Mouse (Mus musculus): Measurements from ENCODE around the gene Gimap8. TPM values are rescaled to one million over a fixed set of nuclear protein-coding genes. Genes with fewer than 3 reads are reported as not detected.

Gimap8 gene
- total RNA-seq, 1 experiment from 2014 or later, result 290 TPM

GRCm38 (mm10) chr6:48697555-48697930 is 50.5 kb downstream of the Gimap8 start:
- no peak for ATAC-seq (ENCODE audit: extremely low read depth, insufficient number of reproducible peaks, low FRiP score, poor library complexity, severe bottlenecking)

GRCm38 (mm10) chr6:48698066-48698856 is 51.2 kb downstream of the Gimap8 start:
- ATAC-seq (ENCODE audit: extremely low read depth, insufficient number of reproducible peaks, low FRiP score, poor library complexity, severe bottlenecking), result no peak

- ATAC-seq (ENCODE audit: extremely low read depth, insufficient number of reproducible peaks, low FRiP score, poor library complexity, severe bottlenecking), result no peak
Measured at GRCm38 (mm10) chr6:48698888-48699287, 51.9 kb downstream of the Gimap8 start.

- peak; percentile 59 for ATAC-seq (ENCODE audit: extremely low read depth, insufficient number of reproducible peaks, low FRiP score, poor library complexity, severe bottlenecking)
Measured at GRCm38 (mm10) chr6:48700251-48701075, 53.4 kb downstream of the Gimap8 start.

- no peak for ATAC-seq (ENCODE audit: extremely low read depth, insufficient number of reproducible peaks, low FRiP score, poor library complexity, severe bottlenecking)
Measured at GRCm38 (mm10) chr6:48702146-48702545, 55.1 kb downstream of the Gimap8 start.

GRCm38 (mm10) chr6:48702601-48703000 is 55.6 kb downstream of the Gimap8 start:
- no peak for ATAC-seq (ENCODE audit: extremely low read depth, insufficient number of reproducible peaks, low FRiP score, poor library complexity, severe bottlenecking)

- no peak for ATAC-seq (ENCODE audit: extremely low read depth, insufficient number of reproducible peaks, low FRiP score, poor library complexity, severe bottlenecking)
Measured at GRCm38 (mm10) chr6:48704146-48704545, 57.1 kb downstream of the Gimap8 start.

GRCm38 (mm10) chr6:48706130-48706529 is 59.1 kb downstream of the Gimap8 start:
- no peak for ATAC-seq (ENCODE audit: extremely low read depth, insufficient number of reproducible peaks, low FRiP score, poor library complexity, severe bottlenecking)

Other genes starting within 250 kb of the Gimap8 start
- 4.9 and 10.8 TPM in 2 replicates for gene Zfp467, start 201.4 kb upstream of the Gimap8 start, total RNA-seq (2017)
- gene Sspo, start 199.0 kb upstream of the Gimap8 start, total RNA-seq (2017), result not detected in 2 replicates
- gene Atp6v0e2, start 109.6 kb upstream of the Gimap8 start, total RNA-seq (2017), result 0.49 TPM in 1 of 2 replicates, not detected in the other
- gene Lrrc61, start 92.4 kb upstream of the Gimap8 start, total RNA-seq (2017), result 19.8 and 30.1 TPM in 2 replicates
- 0.37 TPM in 1 of 2 replicates, not detected in the other for gene Rarres2, start 74.4 kb upstream of the Gimap8 start, total RNA-seq (2017)
- not detected in 2 replicates for gene Gm45021, start 57.6 kb upstream of the Gimap8 start, total RNA-seq (2017)
- gene Repin1, start 53.4 kb upstream of the Gimap8 start, total RNA-seq (2017), result 2.9 and 3.1 TPM in 2 replicates
- gene Gm44965, start 53.3 kb upstream of the Gimap8 start, total RNA-seq (2017), result not detected in 2 replicates
- gene Zfp775, start 45.2 kb upstream of the Gimap8 start, total RNA-seq (2017), result 1.1 and 2.6 TPM in 2 replicates
- gene AI854703, start 20.5 kb upstream of the Gimap8 start, total RNA-seq (2017), result 0.12 and 0.35 TPM in 2 replicates
- 132 and 133 TPM in 2 replicates for gene Gimap9, start 28.9 kb downstream of the Gimap8 start, total RNA-seq (2017)
- 627 and 688 TPM in 2 replicates for gene Gimap4, start 37.3 kb downstream of the Gimap8 start, total RNA-seq (2017)
- 892 and 934 TPM in 2 replicates for gene Gimap6, start 61.0 kb downstream of the Gimap8 start, total RNA-seq (2017)
- gene Gm28053, start 71.4 kb downstream of the Gimap8 start, total RNA-seq (2017), result 24.7 and 34.2 TPM in 2 replicates
- gene Gimap7, start 71.4 kb downstream of the Gimap8 start, total RNA-seq (2017), result 121 TPM in 2 replicates
- 288 and 296 TPM in 2 replicates for gene Gimap1, start 91.8 kb downstream of the Gimap8 start, total RNA-seq (2017)
- 83.5 and 86.2 TPM in 2 replicates for gene Gimap5, start 99.0 kb downstream of the Gimap8 start, total RNA-seq (2017)
- gene Gimap3, start 123.6 kb downstream of the Gimap8 start, total RNA-seq (2017), result 311 and 314 TPM in 2 replicates
- 4.1 and 6.6 TPM in 2 replicates for gene Tmem176a, start 193.7 kb downstream of the Gimap8 start, total RNA-seq (2017)
- 11.2 and 14.4 TPM in 2 replicates for gene Tmem176b, start 194.3 kb downstream of the Gimap8 start, total RNA-seq (2017)
- gene Aoc1, start 225.7 kb downstream of the Gimap8 start, total RNA-seq (2017), result not detected in 2 replicates